Mouse (Mus musculus) testis, adult 2 months (tissue): ENCODE results near the gene Fcna.

ENCODE experiments used
- CTCF ChIP-seq: fragments of 200-500 bp; IDR thresholded peaks from 2 replicates; pipeline ENCODE4 v1.5.1; 2012; ENCODE audit warnings: low read depth, mild to moderate bottlenecking, inconsistent platforms, low read length, moderate library complexity; ENCODE audit not compliant: control insufficient read depth, insufficient read depth, insufficient replicate concordance
- POLR2A ChIP-seq: fragments of 200-500 bp; IDR thresholded peaks from 2 replicates; pipeline ENCODE4 v1.6.1; 2012; ENCODE audit warnings: low read depth, mild to moderate bottlenecking, inconsistent platforms, low read length, moderate library complexity; ENCODE audit not compliant: control insufficient read depth

- no peak for TF ChIP-seq CTCF
- TF ChIP-seq POLR2A: no peak; the same call in 1 of the 2 replicates
These were observed 48.8 kb downstream of the Fcna start for GRCm38 (mm10) chr2:25578796-25579736.
